9 mouse cellular contexts compared by ENCODE assay signal in genomic region chr13:30185959-30186358, GRCm38 (mm10). TPM values are rescaled to one million over a fixed set of nuclear protein-coding genes. Genes with fewer than 3 reads are reported as not detected.
DNase-seq lines count a peak whose midpoint lies in the region; ATAC-seq and TF ChIP-seq lines count a peak whose summit lies in the region.
"Had no signal": no experiment of that assay in that cellular context is flagged by ENCODE, and none has a peak within 500 bp of the region (broad histone marks: within the 10 kb centered on the region; RNA-seq: fewer than 3 reads in every experiment).

No protein-coding gene starts in this region.

- no peak overlapping the region for H3K4me2 ChIP-seq in kidney, embryonic 15.5 days
- H3K4me2 ChIP-seq in embryonic facial prominence, embryonic 15.5 days (replicated peaks) = no peak overlapping the region; the same call in 1 of the 2 replicates
- H3K4me2 ChIP-seq in midbrain, embryonic 14.5 days (ENCODE audit: low read length) = no peak overlapping the region

- no peak for DNase-seq in kidney, adult 11 months
- peak; percentile 39 for DNase-seq in ES-CJ7 (ENCODE audit: low read depth, low spot score)
- DNase-seq in midbrain, embryonic 14.5 days = peak; percentile 2
- no peak for DNase-seq in thymus, adult 2 months
- DNase-seq in adrenal gland, adult 18-20 months (ENCODE audit: low spot score in 2 of 2) = no peak
- DNase-seq in cerebellum, adult 11-12 months = no peak
- DNase-seq: adrenal gland, adult 2 months had no signal

- no peaks in the 10 kb centered on the region for H3K9me3 ChIP-seq in kidney, embryonic 15.5 days (replicated peaks)
- no peaks in the 10 kb centered on the region for H3K9me3 ChIP-seq in embryonic facial prominence, embryonic 15.5 days (replicated peaks)
- no peaks in the 10 kb centered on the region for H3K9me3 ChIP-seq in midbrain, embryonic 14.5 days (ENCODE audit: control insufficient read depth, low read length)

- H3K27me3 ChIP-seq in kidney, embryonic 15.5 days = no peaks in the 10 kb centered on the region
- H3K27me3 ChIP-seq in embryonic facial prominence, embryonic 15.5 days = no peaks in the 10 kb centered on the region
- no peaks in the 10 kb centered on the region for H3K27me3 ChIP-seq in midbrain, embryonic 14.5 days (ENCODE audit: control insufficient read depth, insufficient read depth, low read length)
- no peaks in the 10 kb centered on the region for H3K27me3 ChIP-seq in thymus, adult 2 months (ENCODE audit: control insufficient read depth, insufficient read depth, low read length)

- peaks cover 11% of the 10 kb centered on the region; the same call in 1 of the 2 replicates for H3K4me1 ChIP-seq in kidney, embryonic 15.5 days
- peaks cover 11% of the 10 kb centered on the region; the same call in 1 of the 2 replicates for H3K4me1 ChIP-seq in embryonic facial prominence, embryonic 15.5 days
- 0 out of 2 replicates have a peak, but pooled peaks cover 6% of the 10 kb centered on the region for H3K4me1 ChIP-seq in midbrain, embryonic 14.5 days (ENCODE audit: control insufficient read depth, insufficient read depth, low read length)
- peaks cover 3% of the 10 kb centered on the region for H3K4me1 ChIP-seq in thymus, adult 2 months (replicated peaks; ENCODE audit: control insufficient read depth, insufficient read depth, low read length)

- no peak for ATAC-seq in kidney, embryonic 15.5 days (replicated peaks; ENCODE audit: low FRiP score)
- no peak for ATAC-seq in embryonic facial prominence, embryonic 15.5 days (ENCODE audit: insufficient number of reproducible peaks, low FRiP score, low TSS enrichment, low read depth)
- no peak for ATAC-seq in midbrain, embryonic 14.5 days (ENCODE audit: low FRiP score, low TSS enrichment)

- no peak overlapping the region for H3K9ac ChIP-seq in kidney, embryonic 15.5 days
- H3K9ac ChIP-seq in embryonic facial prominence, embryonic 15.5 days = no peak overlapping the region
- H3K9ac ChIP-seq in midbrain, embryonic 14.5 days (replicated peaks; ENCODE audit: low read length) = no peak overlapping the region

- H3K27ac ChIP-seq in kidney, embryonic 15.5 days = peak overlapping the region; percentile 11; the same call in 1 of the 2 replicates
- H3K27ac ChIP-seq in embryonic facial prominence, embryonic 15.5 days (replicated peaks) = peak overlapping the region; percentile 22; the same call in 1 of the 2 replicates
- H3K27ac ChIP-seq in midbrain, embryonic 14.5 days (replicated peaks; ENCODE audit: low read depth, low read length) = no peak overlapping the region
- H3K27ac ChIP-seq in thymus, adult 2 months (ENCODE audit: control insufficient read depth, insufficient read depth, low read length) = no peak overlapping the region

- no peak overlapping the region for H3K4me3 ChIP-seq in kidney, embryonic 15.5 days (replicated peaks)
- H3K4me3 ChIP-seq in embryonic facial prominence, embryonic 15.5 days (replicated peaks) = no peak overlapping the region
- H3K4me3 ChIP-seq in midbrain, embryonic 14.5 days (replicated peaks; ENCODE audit: low read depth, low read length) = no peak overlapping the region
- H3K4me3 ChIP-seq in thymus, adult 2 months (ENCODE audit: control insufficient read depth, insufficient read depth, low read length) = no peak overlapping the region

- H3K36me3 ChIP-seq in kidney, embryonic 15.5 days = no peaks in the 10 kb centered on the region
- no peaks in the 10 kb centered on the region for H3K36me3 ChIP-seq in embryonic facial prominence, embryonic 15.5 days
- H3K36me3 ChIP-seq in midbrain, embryonic 14.5 days (ENCODE audit: control insufficient read depth, insufficient read depth, low read length) = no peaks in the 10 kb centered on the region
- H3K36me3 ChIP-seq in thymus, adult 2 months (ENCODE audit: control insufficient read depth, insufficient read depth, low read length) = no peaks in the 10 kb centered on the region

- WGBS in kidney, embryonic 15.5 days = 37% methylated on average over 6 of the region's 6 CpGs
- WGBS in embryonic facial prominence, embryonic 15.5 days = 39% methylated on average over 6 of the region's 6 CpGs
- 34% methylated on average over 6 of the region's 6 CpGs for WGBS in midbrain, embryonic 14.5 days
- 77% methylated on average over 6 of the region's 6 CpGs for WGBS in thymus, adult 2 months

- TF ChIP-seq CTCF in thymus, adult 2 months (IDR thresholded peaks at IDR 0.05; ENCODE audit: borderline replicate concordance, control insufficient read depth, extremely low read depth, insufficient read depth, low read length, poor library complexity) = no peak

- no peak for TF ChIP-seq POLR2A in thymus, adult 2 months (IDR thresholded peaks at IDR 0.05; ENCODE audit: control insufficient read depth, extremely low read depth, insufficient read depth, low read length, poor library complexity)

RNA-seq across cellular contexts. Expression of gene Mboat1, which starts 49.7 kb away (rescaled TPM):
- 26.2 and 30.7 TPM in 2 replicates for polyA plus RNA-seq in kidney, embryonic 15.5 days (2015; fragmentation: Nextera tagmentation; extraction: Ambion mirVana)
- polyA plus RNA-seq in embryonic facial prominence, embryonic 15.5 days (2015; fragmentation: Nextera tagmentation; extraction: Ambion mirVana) = 19.3 and 20.3 TPM in 2 replicates
- 1.9 TPM in 2 replicates for polyA plus RNA-seq in midbrain, embryonic 14.5 days (2014; fragmentation: Nextera tagmentation; extraction: Ambion mirVana)
- 7.2 and 8.1 TPM in 2 replicates for polyA plus RNA-seq in thymus, adult 2 months (2012; rRNA removed)
- total RNA-seq in adrenal gland, adult 18-20 months (2021) = 1 to 10 TPM; 2.4 to 2.9 TPM

Comparison
In these comparisons a context has a peak if more than half of its experiments do, and no peak if none do; other contexts are left out.
1. H3K27ac ChIP-seq: peak in kidney, embryonic 15.5 days (single experiment) and embryonic facial prominence, embryonic 15.5 days (single experiment); none in midbrain, embryonic 14.5 days (single experiment) and thymus, adult 2 months (single experiment).
2. DNase-seq: peak in ES-CJ7 (single experiment) and midbrain, embryonic 14.5 days (single experiment); none in kidney, adult 11 months (single experiment), thymus, adult 2 months (single experiment), adrenal gland, adult 18-20 months (0 of 2) and cerebellum, adult 11-12 months (single experiment).